Mouse (Mus musculus) activated CD4-positive, CD25-positive, alpha-beta regulatory T cell, adult 4 months (primary cell): ENCODE measurements around the gene Gcn1l1. TPM values are rescaled to one million over a fixed set of nuclear protein-coding genes. Genes with fewer than 3 reads are reported as not detected.
"Not testable (repeated sequence)": the region's sequence is repeated elsewhere in the genome, so short reads cannot be mapped to it uniquely, and the experiment has no call there.

Experiments used
- ATAC-seq: one replicate; pipeline ENCODE4 v1.8.0; 2017
- polyA plus RNA-seq, 2 experiments: library from polyadenylated mRNA; unstranded; fragments of 100-300 nt; shearing (Covaris generic); gene quantifications; one replicate each; pipeline ENCODE4 v1.2.1; 2017

Gene Gcn1l1
- 10 to 100 TPM; 22.2 to 30.6 TPM for polyA plus RNA-seq

- ATAC-seq, result peak; percentile 82
Observed at GRCm38 (mm10) chr5:115564737-115565393, at the start of gene Gcn1l1. Gcn1l1 (plus strand) TSS chr5:115565254.

- ATAC-seq, result peak; percentile 85
Observed at GRCm38 (mm10) chr5:115516081-115516907, 48.8 kb upstream of the Gcn1l1 start.

GRCm38 (mm10) chr5:115516908-115517307 lies 48.1 kb upstream of the Gcn1l1 start:
- ATAC-seq, result no peak

GRCm38 (mm10) chr5:115517501-115517900 lies 47.6 kb upstream of the Gcn1l1 start:
- ATAC-seq, result peak; percentile 9

- ATAC-seq, result not testable (repeated sequence)
Observed at GRCm38 (mm10) chr5:115518214-115518613, 46.8 kb upstream of the Gcn1l1 start.

- ATAC-seq, result no peak
Observed at GRCm38 (mm10) chr5:115520325-115520869, 44.7 kb upstream of the Gcn1l1 start.

GRCm38 (mm10) chr5:115521553-115522461 lies 43.2 kb upstream of the Gcn1l1 start:
- peak; percentile 90 for ATAC-seq

GRCm38 (mm10) chr5:115522531-115522930 lies 42.5 kb upstream of the Gcn1l1 start:
- no peak for ATAC-seq

- ATAC-seq, result no peak
Observed at GRCm38 (mm10) chr5:115522981-115523499, 42.0 kb upstream of the Gcn1l1 start.

GRCm38 (mm10) chr5:115523971-115524370 lies 41.1 kb upstream of the Gcn1l1 start:
- ATAC-seq, result no peak

GRCm38 (mm10) chr5:115524471-115524870 lies 40.6 kb upstream of the Gcn1l1 start:
- ATAC-seq, result no peak

GRCm38 (mm10) chr5:115525416-115525815 lies 39.6 kb upstream of the Gcn1l1 start:
- no peak for ATAC-seq

- no peak for ATAC-seq
Observed at GRCm38 (mm10) chr5:115525943-115526342, 39.1 kb upstream of the Gcn1l1 start.

- no peak for ATAC-seq
Observed at GRCm38 (mm10) chr5:115526456-115527202, 38.4 kb upstream of the Gcn1l1 start.

GRCm38 (mm10) chr5:115528128-115528527 lies 36.9 kb upstream of the Gcn1l1 start:
- no peak for ATAC-seq

- ATAC-seq, result no peak
Observed at GRCm38 (mm10) chr5:115529364-115529741, 35.7 kb upstream of the Gcn1l1 start.

GRCm38 (mm10) chr5:115529742-115530446 lies 35.2 kb upstream of the Gcn1l1 start:
- no peak for ATAC-seq

- ATAC-seq, result no peak
Observed at GRCm38 (mm10) chr5:115530447-115530809, 34.6 kb upstream of the Gcn1l1 start.

GRCm38 (mm10) chr5:115531671-115532270 lies 33.3 kb upstream of the Gcn1l1 start:
- no peak for ATAC-seq

GRCm38 (mm10) chr5:115534290-115534731 lies 30.7 kb upstream of the Gcn1l1 start:
- no peak for ATAC-seq
